Mouse (Mus musculus) spleen, embryonic (tissue): ENCODE data around the gene Nlrp4a.
"Not testable (repeated sequence)": the region's sequence is repeated elsewhere in the genome, so short reads cannot be mapped to it uniquely, and the experiment has no call there.

Experiments used
- CTCF ChIA-PET: fragments of 350-600 bp; sonication (Branson Sonifier 250); formaldehyde crosslinking; loops from one replicate; lab custom pipeline; 2022; lab: Charles Lee

Gene Nlrp4a

GRCm38 (mm10) chr7:26434813-26435212 lies at the start of gene Nlrp4a:
Gene Nlrp4a, plus strand, starts transcription at chr7:26435113.
- CTCF ChIA-PET = no interaction called here

- CTCF ChIA-PET = not testable (repeated sequence)
Measured at GRCm38 (mm10) chr7:26386691-26387090, 48.2 kb upstream of the Nlrp4a start.

- CTCF ChIA-PET = not testable (repeated sequence)
Measured at GRCm38 (mm10) chr7:26391137-26391536, 43.8 kb upstream of the Nlrp4a start.

- CTCF ChIA-PET = not testable (repeated sequence)
Measured at GRCm38 (mm10) chr7:26391811-26392210, 43.1 kb upstream of the Nlrp4a start.

- CTCF ChIA-PET = not testable (repeated sequence)
Measured at GRCm38 (mm10) chr7:26403600-26403999, 31.3 kb upstream of the Nlrp4a start, which contains the start of gene Nlrp9c. Gene Nlrp9c, minus strand, starts transcription at chr7:26403700.

GRCm38 (mm10) chr7:26476690-26477089 lies 41.8 kb downstream of the Nlrp4a start:
- CTCF ChIA-PET = no interaction called here

- CTCF ChIA-PET = not testable (repeated sequence)
Measured at GRCm38 (mm10) chr7:26489514-26489913, 54.6 kb downstream of the Nlrp4a start.
